Mouse (Mus musculus) stomach, embryonic 14.5 days (tissue): ENCODE measurements around the gene Zbtb9. TPM values are rescaled to one million over a fixed set of nuclear protein-coding genes. Genes with fewer than 3 reads are reported as not detected.

Source experiments
- ATAC-seq: fragments of 200-750 bp; cut with Nextera tagmentation; 2 replicates; pipeline ENCODE4 v1.8.0; 2017; ENCODE audit warnings: low read depth, moderate TSS enrichment; ENCODE audit not compliant: insufficient number of reproducible peaks, insufficient read depth, low FRiP score
- H3K27ac ChIP-seq: fragments of 300-500 bp; sonication (generic); 2 replicates; pipeline ENCODE4 v1.5.1; 2014; ENCODE audit warnings: mild to moderate bottlenecking, low read length, moderate library complexity, mixed read lengths
- H3K27me3 ChIP-seq: fragments of 300-500 bp; sonication (generic); 2 replicates; pipeline ENCODE4 v1.6.1; 2014; ENCODE audit warnings: low read length, control low read depth, mixed read lengths; ENCODE audit not compliant: control insufficient read depth, insufficient read depth
- H3K36me3 ChIP-seq: fragments of 300-500 bp; sonication (generic); 2 replicates; pipeline ENCODE4 v1.6.1; 2014; ENCODE audit warnings: mild to moderate bottlenecking, control low read depth, low read length, moderate library complexity, mixed read lengths; ENCODE audit not compliant: control insufficient read depth, insufficient read depth
- H3K4me1 ChIP-seq: fragments of 300-500 bp; sonication (generic); 2 replicates; pipeline ENCODE4 v1.6.1; 2014; ENCODE audit warnings: low read length, control low read depth, mixed read lengths; ENCODE audit not compliant: control insufficient read depth, insufficient read depth
- H3K4me2 ChIP-seq: fragments of 300-500 bp; sonication (generic); replicated peaks from 2 replicates; pipeline ENCODE4 v1.6.1; 2014; ENCODE audit warnings: low read depth, low read length, control low read depth
- H3K4me3 ChIP-seq: fragments of 300-500 bp; sonication (generic); 2 replicates; pipeline ENCODE4 v1.5.1; 2014; ENCODE audit warnings: low read depth, low read length, control low read depth
- H3K9ac ChIP-seq: fragments of 300-500 bp; sonication (generic); replicated peaks from 2 replicates; pipeline ENCODE4 v1.6.1; 2014; ENCODE audit warnings: low read depth, mild to moderate bottlenecking, control low read depth, low read length, moderate library complexity, mixed read lengths
- H3K9me3 ChIP-seq: fragments of 300-500 bp; sonication (generic); 2 replicates; pipeline ENCODE4 v1.6.1; 2016; ENCODE audit warnings: low read depth, low read length, control low read depth; ENCODE audit not compliant: control insufficient read depth
- WGBS: fragments of 180-500 bp; shearing (Covaris S2); extraction: QIAGEN DNeasy Blood & Tissue Kit; methylation state at CpG from one replicate; pipeline ENCODE4 v1.1.7; 2014; 5-methylcytosine and 5-hydroxymethylcytosine counted together
- polyA plus RNA-seq: library from polyadenylated mRNA; unstranded; fragments of >200 nt; fragmentation: Nextera tagmentation; extraction: Ambion mirVana; gene quantifications from 2 replicates; pipeline ENCODE4 v1.2.1, GENCODE M21; 2014

Zbtb9 gene
- polyA plus RNA-seq, 1 experiment from 2014 or later = 9.8 TPM

DNA sequence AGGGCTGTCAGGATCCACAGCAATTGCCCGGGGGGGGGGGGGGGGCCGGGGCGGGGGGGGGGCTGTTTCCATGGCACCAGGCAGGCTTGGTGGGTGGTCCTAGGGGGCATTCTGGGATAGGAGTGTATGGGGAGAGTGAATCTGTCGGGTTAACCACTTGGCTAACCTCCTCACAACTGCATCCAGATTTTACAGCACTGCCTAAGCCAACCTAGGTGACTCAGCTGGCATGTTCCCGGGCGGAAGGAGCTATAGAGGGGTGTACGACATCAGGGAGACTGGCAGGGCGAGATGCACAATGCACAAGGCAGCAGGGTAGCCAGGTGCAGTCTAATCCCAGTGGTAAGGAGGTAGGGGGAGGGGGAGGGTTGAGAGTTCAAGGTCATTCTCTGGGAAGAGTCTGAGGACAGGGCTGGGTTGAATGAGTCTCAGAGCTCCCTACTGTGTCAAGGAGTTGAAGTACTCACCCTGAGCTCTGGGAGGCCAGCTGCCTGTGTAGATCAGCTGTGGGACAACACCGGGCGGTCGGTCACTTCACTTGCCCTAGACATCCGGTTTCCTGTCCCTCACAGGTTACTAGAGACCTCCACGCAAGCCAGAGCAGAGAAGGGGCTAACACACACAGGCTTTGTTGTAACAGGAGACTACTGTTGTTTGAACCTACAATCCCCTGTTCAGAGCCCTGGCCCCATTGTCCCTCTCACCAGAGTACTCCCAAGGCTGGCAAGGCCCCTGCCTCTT lies 68.2 kb downstream of the Zbtb9 start:
- Histone ChIP-seq H3K9ac (no peak overlapping the region), H3K27me3 (no peaks in the 10 kb centered on the region), H3K27ac (no peak overlapping the region), H3K4me3 (no peak overlapping the region), H3K4me2 (no peak overlapping the region), H3K4me1 (peaks cover 26% of the 10 kb centered on the region), H3K36me3 (no peaks in the 10 kb centered on the region), H3K9me3 (no peaks in the 10 kb centered on the region)
- ATAC-seq = no peak
- WGBS = 50% methylated on average over 12 of the region's 13 CpGs

DNA sequence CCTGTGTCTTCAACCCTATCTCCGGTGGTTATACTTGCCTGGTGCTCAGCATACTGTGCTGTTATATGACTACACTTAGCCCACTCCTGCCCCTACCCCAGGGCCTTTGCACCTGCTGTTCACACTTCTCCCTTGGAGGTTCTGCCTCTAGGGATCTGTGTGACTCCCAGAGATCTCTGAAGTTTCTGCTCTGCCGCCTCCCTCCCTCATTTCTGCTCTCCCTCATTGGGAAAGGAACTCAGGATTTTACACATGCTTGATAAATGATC lies 68.8 kb downstream of the Zbtb9 start:
- no peaks in the 10 kb centered on the region for H3K36me3 ChIP-seq
- H3K9ac ChIP-seq = no peak overlapping the region
- H3K27ac ChIP-seq = no peak overlapping the region
- H3K27me3 ChIP-seq = no peaks in the 10 kb centered on the region
- H3K4me3 ChIP-seq = no peak overlapping the region
- ATAC-seq = no peak
- no peaks in the 10 kb centered on the region for H3K9me3 ChIP-seq
- no peak overlapping the region for H3K4me2 ChIP-seq
- 84% methylated on average over 2 of the region's 2 CpGs for WGBS
- H3K4me1 ChIP-seq = peaks cover 26% of the 10 kb centered on the region

DNA sequence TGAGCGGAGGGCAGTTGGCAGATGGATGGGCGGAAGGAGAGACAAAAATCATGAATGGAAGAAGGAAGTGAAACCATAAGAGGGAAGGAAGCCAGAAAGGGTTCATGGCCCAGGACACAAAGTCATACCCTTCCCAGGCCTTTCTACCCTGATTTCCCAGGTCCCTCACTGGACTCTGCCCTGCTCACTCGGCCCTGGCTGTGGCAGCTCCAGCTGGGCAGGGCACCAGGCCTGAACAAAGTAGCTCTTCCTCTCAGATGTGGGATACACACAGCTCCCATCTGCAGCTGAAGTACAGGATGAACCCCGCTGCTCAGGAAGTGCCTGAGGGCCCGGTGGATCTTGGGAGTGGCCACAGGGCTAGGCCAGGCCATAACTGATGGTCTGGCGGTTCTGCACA lies 69.9 kb downstream of the Zbtb9 start:
- no peak overlapping the region for H3K27ac ChIP-seq
- H3K4me3 ChIP-seq = no peak overlapping the region
- 57% methylated on average over 6 of the region's 6 CpGs for WGBS
- H3K9ac ChIP-seq = no peak overlapping the region
- no peak overlapping the region for H3K4me2 ChIP-seq
- H3K4me1 ChIP-seq = peaks cover 20% of the 10 kb centered on the region
- no peaks in the 10 kb centered on the region for H3K9me3 ChIP-seq
- H3K27me3 ChIP-seq = no peaks in the 10 kb centered on the region
- no peak for ATAC-seq
- no peaks in the 10 kb centered on the region for H3K36me3 ChIP-seq

DNA sequence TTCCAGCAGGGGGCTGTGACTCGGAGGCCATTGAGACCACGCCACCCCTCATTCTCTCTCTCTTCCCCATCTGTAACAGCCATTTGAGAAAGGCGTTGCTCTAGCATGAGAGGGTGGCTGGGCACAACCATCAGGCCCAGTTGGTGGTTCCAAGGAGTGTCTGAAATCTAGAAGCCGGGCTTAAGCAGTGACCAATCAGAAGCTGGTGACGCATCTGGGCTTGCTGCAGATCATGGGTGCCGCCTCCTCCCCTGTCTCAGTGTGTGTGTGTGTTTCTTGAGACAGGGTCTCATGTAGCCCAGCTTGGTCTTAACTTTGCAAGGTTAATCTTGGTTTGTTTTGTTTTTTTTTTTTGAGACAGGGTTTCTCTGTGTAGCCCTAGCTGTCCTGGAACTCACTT lies 72.2 kb downstream of the Zbtb9 start:
- no peak overlapping the region for H3K27ac ChIP-seq
- no peak overlapping the region for H3K9ac ChIP-seq
- no peaks in the 10 kb centered on the region for H3K9me3 ChIP-seq
- ATAC-seq = no peak
- peaks cover 9% of the 10 kb centered on the region for H3K4me1 ChIP-seq
- H3K36me3 ChIP-seq = no peaks in the 10 kb centered on the region
- no peak overlapping the region for H3K4me2 ChIP-seq
- H3K4me3 ChIP-seq = no peak overlapping the region
- 88% methylated on average over 6 of the region's 6 CpGs for WGBS
- H3K27me3 ChIP-seq = no peaks in the 10 kb centered on the region

DNA sequence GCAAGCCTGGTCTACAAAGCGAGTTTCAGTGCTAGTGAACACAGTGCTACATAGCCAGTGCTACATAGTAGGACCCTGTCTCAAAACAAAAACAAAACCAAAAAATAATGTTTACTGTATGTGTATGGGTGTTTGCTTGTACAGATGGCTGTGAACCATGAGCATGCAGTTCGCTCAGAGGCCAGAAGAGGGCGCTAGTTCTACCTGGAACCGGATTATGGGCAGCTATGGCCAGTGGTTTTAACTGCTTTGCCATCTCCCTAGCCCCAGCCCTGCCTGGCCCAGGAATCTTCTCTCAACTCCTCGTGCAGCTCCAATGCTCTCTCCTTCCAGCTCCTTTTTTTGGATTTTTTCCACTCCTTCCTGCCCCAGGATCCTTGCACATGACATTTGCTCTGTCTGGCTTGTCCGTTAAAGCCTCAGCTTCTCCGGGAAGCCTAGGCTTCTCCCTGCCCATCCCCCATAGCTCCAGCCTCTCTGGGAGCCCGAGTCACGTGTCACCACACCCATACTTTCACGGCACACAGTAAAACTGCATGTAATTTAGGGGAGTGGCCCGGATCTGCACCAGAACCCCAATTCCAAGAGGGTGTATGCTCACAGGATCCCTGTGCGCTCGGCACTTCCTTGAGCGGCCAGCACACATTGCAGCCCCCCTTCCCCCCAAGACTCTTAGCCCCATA lies 74.9 kb downstream of the Zbtb9 start:
- Histone ChIP-seq H3K27ac (peak overlapping the region; percentile 85), H3K9ac (no peak overlapping the region; the same call in 1 of the 2 replicates), H3K4me2 (no peak overlapping the region), H3K27me3 (no peaks in the 10 kb centered on the region), H3K36me3 (no peaks in the 10 kb centered on the region), H3K9me3 (no peaks in the 10 kb centered on the region), H3K4me1 (peaks cover 23% of the 10 kb centered on the region), H3K4me3 (no peak overlapping the region)
- ATAC-seq = no peak
- WGBS = 71% methylated on average over 14 of the region's 14 CpGs

DNA sequence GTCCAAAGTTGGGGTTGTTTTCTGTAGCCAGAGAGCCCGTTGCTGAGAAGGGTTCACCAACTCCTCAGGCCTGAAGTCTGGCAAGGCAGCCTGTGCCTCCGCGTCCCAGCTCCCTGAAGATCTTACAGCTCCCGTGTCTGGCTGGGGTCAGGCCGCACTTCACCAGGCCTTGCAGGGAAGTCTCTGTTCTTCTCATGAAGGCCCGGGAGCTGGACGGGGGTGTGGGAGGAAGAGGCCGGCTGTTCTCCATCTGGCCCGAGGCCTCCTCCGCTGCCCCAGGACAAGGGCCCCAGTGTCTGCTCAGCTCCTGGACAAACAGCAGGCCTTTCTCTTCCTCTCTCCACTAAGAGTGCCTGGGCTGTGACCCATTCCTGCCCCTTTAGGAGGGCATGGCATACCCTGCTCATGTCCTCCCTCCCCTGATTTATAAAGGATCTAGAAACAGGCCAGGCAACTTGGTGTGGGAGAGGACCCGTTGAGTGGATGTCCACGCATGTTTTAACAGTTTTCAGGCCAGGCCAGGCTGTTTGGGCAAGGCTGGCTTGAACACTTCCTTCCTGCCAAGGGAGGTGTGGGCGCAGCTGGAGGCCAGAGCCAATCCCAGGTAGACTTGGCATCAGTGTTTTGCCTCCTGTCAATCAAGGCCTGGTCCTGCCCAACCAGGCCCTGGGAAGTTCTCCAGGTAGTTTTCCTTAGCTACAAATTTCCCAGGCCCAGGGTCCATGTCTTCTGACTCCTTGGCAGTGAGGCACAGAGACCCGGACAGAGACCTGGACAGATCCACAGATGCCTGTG lies 75.7 kb downstream of the Zbtb9 start:
- no peak overlapping the region for H3K4me3 ChIP-seq
- H3K36me3 ChIP-seq = no peaks in the 10 kb centered on the region
- no peak overlapping the region; the same call in 1 of the 2 replicates for H3K9ac ChIP-seq
- H3K4me1 ChIP-seq = peaks cover 23% of the 10 kb centered on the region
- WGBS = 47% methylated on average over 14 of the region's 14 CpGs
- ATAC-seq = 0 out of 2 replicates have a peak, but pooled peaks have one; percentile 26
- no peaks in the 10 kb centered on the region for H3K9me3 ChIP-seq
- H3K27me3 ChIP-seq = no peaks in the 10 kb centered on the region
- peak overlapping the region; percentile 85 for H3K27ac ChIP-seq
- H3K4me2 ChIP-seq = no peak overlapping the region

DNA sequence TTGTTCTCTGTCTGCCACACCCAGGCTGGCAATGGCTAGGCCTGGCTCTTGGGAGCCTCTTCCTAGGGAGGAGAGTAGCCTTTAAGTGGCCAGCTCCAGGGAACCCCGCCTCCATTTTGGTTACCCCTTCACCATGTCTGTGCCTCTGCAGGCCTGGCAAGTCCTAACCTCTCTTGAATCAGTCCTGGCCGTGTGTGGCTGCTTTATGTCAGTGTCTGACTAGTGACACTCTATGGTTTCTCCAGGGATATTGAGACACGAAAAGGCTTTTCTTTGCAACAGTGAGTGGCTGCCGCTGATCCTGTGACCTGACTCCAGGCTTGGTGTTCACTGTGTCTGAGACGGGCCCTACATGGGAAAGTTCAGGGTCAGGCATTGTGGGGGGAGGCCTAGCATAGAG lies 77.9 kb downstream of the Zbtb9 start:
- peaks cover 23% of the 10 kb centered on the region for H3K4me1 ChIP-seq
- ATAC-seq = no peak
- no peaks in the 10 kb centered on the region for H3K27me3 ChIP-seq
- H3K4me3 ChIP-seq = no peak overlapping the region
- WGBS = 59% methylated on average over 5 of the region's 5 CpGs
- no peaks in the 10 kb centered on the region for H3K9me3 ChIP-seq
- no peaks in the 10 kb centered on the region for H3K36me3 ChIP-seq
- H3K4me2 ChIP-seq = no peak overlapping the region
- H3K9ac ChIP-seq = no peak overlapping the region
- peak overlapping the region; percentile 28; the same call in 1 of the 2 replicates for H3K27ac ChIP-seq

DNA sequence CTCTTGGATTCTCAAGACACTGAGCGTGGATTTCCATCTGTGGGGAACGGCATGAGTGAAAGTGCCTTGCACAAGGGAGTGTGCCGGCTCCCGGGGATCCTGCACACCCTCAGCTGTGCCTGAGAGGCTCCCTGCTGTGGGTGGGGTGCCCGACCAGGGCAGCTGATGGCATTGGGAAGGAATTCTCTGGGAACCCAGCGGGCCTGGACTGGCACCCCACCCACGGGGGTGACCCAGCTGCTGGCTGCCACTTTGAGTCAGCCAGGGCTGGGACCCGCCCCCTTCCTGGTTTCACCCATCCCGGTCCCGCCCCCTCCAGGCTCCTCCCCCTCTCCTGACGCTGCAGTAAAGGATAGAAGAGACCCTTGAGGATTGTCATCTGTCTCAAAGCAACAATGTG lies 78.5 kb downstream of the Zbtb9 start:
- Histone ChIP-seq H3K4me3 (no peak overlapping the region), H3K9ac (no peak overlapping the region), H3K4me1 (peaks cover 23% of the 10 kb centered on the region), H3K36me3 (no peaks in the 10 kb centered on the region), H3K4me2 (peak overlapping the region; percentile 16; the same call in 1 of the 2 replicates), H3K27ac (peak overlapping the region; percentile 28; the same call in 1 of the 2 replicates), H3K27me3 (no peaks in the 10 kb centered on the region), H3K9me3 (no peaks in the 10 kb centered on the region)
- ATAC-seq = no peak
- WGBS = 32% methylated on average over 11 of the region's 11 CpGs
